Mouse (Mus musculus) bone marrow, adult 2 months (tissue): ENCODE results near the gene Grid2ip.

Experiments
- CTCF ChIP-seq: fragments of 200-500 bp; IDR thresholded peaks from 2 replicates; pipeline ENCODE4 v1.5.1; 2011; ENCODE audit warnings: low read length, control low read depth; ENCODE audit not compliant: control insufficient read depth, insufficient read depth
- POLR2A ChIP-seq: fragments of 200-500 bp; IDR thresholded peaks from 2 replicates; pipeline ENCODE4 v1.6.1; 2011; ENCODE audit warnings: low read depth, mild to moderate bottlenecking, control low read depth, low read length, borderline replicate concordance; ENCODE audit not compliant: control insufficient read depth

DNA sequence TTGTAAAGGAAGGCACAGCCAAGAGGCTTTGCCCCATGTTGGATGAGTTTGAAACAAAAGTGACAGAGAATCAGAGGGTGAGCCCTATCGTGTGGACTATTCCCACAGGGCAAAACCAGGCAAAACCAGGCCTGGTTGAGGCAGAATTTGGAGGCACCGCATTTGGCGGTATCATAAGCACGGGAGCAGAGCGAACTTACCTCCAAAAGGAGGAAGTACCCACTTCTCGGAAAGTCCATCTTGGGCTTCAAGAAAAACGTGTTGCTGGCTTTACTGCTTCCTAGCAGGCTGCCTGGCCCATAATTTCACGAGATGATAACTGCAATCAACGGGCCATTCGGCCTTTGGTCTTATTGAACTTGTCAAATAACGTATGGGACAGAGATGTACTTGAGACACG is 84.6 kb downstream of the Grid2ip start:
- TF ChIP-seq CTCF = no peak
- no peak for TF ChIP-seq POLR2A
